8 mouse cellular contexts compared by ENCODE assay signal in the genomic region with DNA sequence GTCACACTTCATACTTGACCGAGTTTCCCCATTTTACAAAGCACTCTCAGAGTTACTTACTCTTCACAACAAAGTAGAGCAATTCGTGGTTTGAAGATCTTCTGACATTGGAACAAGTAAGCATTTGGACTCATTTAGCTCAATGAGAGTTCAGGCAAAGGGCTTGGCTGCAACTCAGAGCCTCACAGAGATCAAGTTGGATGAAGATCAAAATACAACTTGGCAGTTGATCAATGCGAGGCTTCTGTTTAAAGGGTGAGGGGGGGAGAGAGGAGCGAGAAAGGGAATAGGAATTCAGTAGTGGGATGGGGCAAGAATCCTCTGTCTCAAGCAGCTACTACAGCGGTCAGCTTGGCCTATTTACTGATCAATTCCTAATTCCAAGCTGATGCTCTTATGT. TPM values are rescaled to one million over a fixed set of nuclear protein-coding genes. Genes with fewer than 3 reads are reported as not detected.
DNase-seq lines count a peak whose midpoint lies in the region.

No protein-coding gene starts in this region.

- DNase-seq in cerebellum, adult 11-12 months: peak; percentile 15
- no peak for DNase-seq in cerebellum, adult 8-10 months
- DNase-seq in left cerebral cortex, adult 11 months (ENCODE audit: low spot score): peak; percentile 41
- DNase-seq in left cerebral cortex, adult 18-20 months (ENCODE audit: low spot score in 2 of 2): no peak
- DNase-seq in frontal cortex, adult 2 months (ENCODE audit: extremely low spot score in 1 of 2, low spot score in 1 of 2): peak; percentile 33 to 78
- peak; percentile 59 for DNase-seq in lung, postnatal 36 days
- DNase-seq in urinary bladder, postnatal 10 days (ENCODE audit: low spot score): no peak
- DNase-seq in spleen, postnatal 10 days (ENCODE audit: low spot score in 2 of 2): no peak

RNA-seq across cellular contexts. Expression of a gene that starts 26.2 kb away (rescaled TPM):
- 100 to 1,000 TPM; 311 to 324 TPM for total RNA-seq in left cerebral cortex, adult 18-20 months (2021)
- polyA plus RNA-seq in frontal cortex, adult 2 months (2012; rRNA removed): 404 and 494 TPM in 2 replicates

Comparison
In these comparisons a context has a peak if more than half of its experiments do, and no peak if none do; other contexts are left out.
1. DNase-seq: peak in cerebellum, adult 11-12 months (single experiment), left cerebral cortex, adult 11 months (single experiment), frontal cortex, adult 2 months (2 of 2) and lung, postnatal 36 days (single experiment); none in cerebellum, adult 8-10 months (single experiment), left cerebral cortex, adult 18-20 months (0 of 2), urinary bladder, postnatal 10 days (single experiment) and spleen, postnatal 10 days (0 of 2).